Mouse (Mus musculus) forebrain, embryonic 15.5 days (tissue): ENCODE data around the gene Cd209a. TPM values are rescaled to one million over a fixed set of nuclear protein-coding genes. Genes with fewer than 3 reads are reported as not detected.

ENCODE experiments used
- ATAC-seq: fragments of 200-750 bp; cut with Nextera tagmentation; replicated peaks from 2 replicates; pipeline ENCODE4 v1.8.0; 2017; ENCODE audit warnings: mild to moderate bottlenecking, moderate TSS enrichment, moderate library complexity
- H3K27ac ChIP-seq: fragments of 300-500 bp; sonication (generic); replicated peaks from 2 replicates; pipeline ENCODE4 v1.5.1; 2015; ENCODE audit warnings: mild to moderate bottlenecking, inconsistent platforms
- H3K27me3 ChIP-seq: fragments of 300-500 bp; sonication (generic); 2 replicates; pipeline ENCODE4 v1.6.1; 2015; ENCODE audit warnings: inconsistent platforms
- H3K36me3 ChIP-seq: fragments of 300-500 bp; sonication (generic); 2 replicates; pipeline ENCODE4 v1.6.1; 2015; ENCODE audit warnings: mild to moderate bottlenecking, inconsistent platforms
- H3K4me1 ChIP-seq: fragments of 300-500 bp; sonication (generic); 2 replicates; pipeline ENCODE4 v1.6.1; 2015; ENCODE audit warnings: inconsistent platforms
- H3K4me2 ChIP-seq: fragments of 300-500 bp; sonication (generic); replicated peaks from 2 replicates; pipeline ENCODE4 v1.6.1; 2015; ENCODE audit warnings: mild to moderate bottlenecking, inconsistent platforms
- H3K4me3 ChIP-seq: fragments of 300-500 bp; sonication (generic); 2 replicates; pipeline ENCODE4 v1.5.1; 2015; ENCODE audit warnings: mild to moderate bottlenecking, inconsistent platforms
- H3K9ac ChIP-seq: fragments of 300-500 bp; sonication (generic); replicated peaks from 2 replicates; pipeline ENCODE4 v1.6.1; 2015; ENCODE audit warnings: mild to moderate bottlenecking, inconsistent platforms
- H3K9me3 ChIP-seq: fragments of 300-500 bp; sonication (generic); 2 replicates; pipeline ENCODE4 v1.6.1; 2016; ENCODE audit warnings: inconsistent platforms
- WGBS: fragments of 180-500 bp; shearing (Covaris S2); methylation state at CpG from one replicate; pipeline ENCODE4 v1.1.7; 2015; ENCODE audit warnings: mixed read lengths; 5-methylcytosine and 5-hydroxymethylcytosine counted together
- microRNA-seq: library from miRNA; unstranded; fragments of <30 nt; microRNA quantifications from one replicate; pipeline ENCODE4, GENCODE M21; 2016
- polyA plus RNA-seq: library from polyadenylated mRNA; unstranded; fragments of >200 nt; fragmentation: Nextera tagmentation; extraction: Ambion mirVana; gene quantifications from 2 replicates; pipeline ENCODE4 v1.2.1, GENCODE M21; 2015

Gene Cd209a
- polyA plus RNA-seq, 1 experiment from 2014 or later, result not detected

- Histone ChIP-seq H3K27me3 (no peaks in the 10 kb centered on the region), H3K4me2 (no peak overlapping the region), H3K9ac (no peak overlapping the region), H3K36me3 (no peaks in the 10 kb centered on the region), H3K4me3 (no peak overlapping the region), H3K9me3 (no peaks in the 10 kb centered on the region), H3K27ac (no peak overlapping the region), H3K4me1 (no peaks in the 10 kb centered on the region)
- no peak for ATAC-seq
- 78% methylated on average over 7 of the region's 7 CpGs for WGBS
Measured at GRCm38 (mm10) chr8:3707611-3708010, 41.2 kb downstream of the Cd209a start.

GRCm38 (mm10) chr8:3705711-3706110 lies 43.1 kb downstream of the Cd209a start:
- Histone ChIP-seq H3K4me1 (no peaks in the 10 kb centered on the region), H3K4me3 (no peak overlapping the region), H3K36me3 (no peaks in the 10 kb centered on the region), H3K4me2 (no peak overlapping the region), H3K9me3 (no peaks in the 10 kb centered on the region), H3K9ac (no peak overlapping the region), H3K27ac (no peak overlapping the region), H3K27me3 (no peaks in the 10 kb centered on the region)
- ATAC-seq, result no peak
- WGBS, result 58% methylated on average over 4 of the region's 4 CpGs

- Histone ChIP-seq H3K27ac (no peak overlapping the region), H3K4me2 (no peak overlapping the region), H3K36me3 (no peaks in the 10 kb centered on the region), H3K9me3 (no peaks in the 10 kb centered on the region), H3K9ac (no peak overlapping the region), H3K4me3 (no peak overlapping the region), H3K4me1 (no peaks in the 10 kb centered on the region), H3K27me3 (no peaks in the 10 kb centered on the region)
- 89% methylated on average over 1 of the region's 1 CpGs for WGBS
- no peak for ATAC-seq
Measured at GRCm38 (mm10) chr8:3701491-3701890, 47.3 kb downstream of the Cd209a start.

- no peak for ATAC-seq
- Histone ChIP-seq H3K27me3 (no peaks in the 10 kb centered on the region), H3K27ac (no peak within 1 kb of the TSS), H3K4me1 (no peaks in the 10 kb centered on the region), H3K9ac (no peak within 1 kb of the TSS), H3K4me2 (no peak within 1 kb of the TSS), H3K36me3 (no peaks in the 10 kb centered on the region), H3K9me3 (no peaks in the 10 kb centered on the region), H3K4me3 (no peak within 1 kb of the TSS)
- 86% methylated on average over 3 of the region's 3 CpGs for WGBS
Measured at GRCm38 (mm10) chr8:3694121-3694520, 54.7 kb downstream of the Cd209a start, which contains the start of gene Fcer2a. Gene Fcer2a (minus strand): TSS chr8:3694175.

Small RNA genes within 50 kb of the gene (microRNA-seq; reads per million reads assigned to microRNA genes)
- gene Gm24934, result not detected

Other genes starting within 250 kb of the Cd209a start
- gene Mcoln1, start 248.5 kb downstream of the Cd209a start, polyA plus RNA-seq, result 88.9 and 95.4 TPM in 2 replicates
- gene Pnpla6, start 233.6 kb downstream of the Cd209a start, polyA plus RNA-seq, result 28.0 and 28.1 TPM in 2 replicates
- 0.64 and 0.89 TPM in 2 replicates for gene C330021F23Rik, start 181.0 kb downstream of the Cd209a start, polyA plus RNA-seq
- gene Camsap3, start 161.7 kb downstream of the Cd209a start, polyA plus RNA-seq, result 33.4 and 34.8 TPM in 2 replicates
- 65.6 and 68.6 TPM in 2 replicates for gene Xab2, start 127.7 kb downstream of the Cd209a start, polyA plus RNA-seq
- 107 and 112 TPM in 2 replicates for gene Pet100, start 127.4 kb downstream of the Cd209a start, polyA plus RNA-seq
- gene Pcp2, start 123.4 kb downstream of the Cd209a start, polyA plus RNA-seq, result 0.14 and 0.50 TPM in 2 replicates
- gene Stxbp2, start 118.0 kb downstream of the Cd209a start, polyA plus RNA-seq, result 50.7 and 61.9 TPM in 2 replicates
- gene Retn, start 93.2 kb downstream of the Cd209a start, polyA plus RNA-seq, result 0.42 TPM in 1 of 2 replicates, not detected in the other
- 0.20 and 0.22 TPM in 2 replicates for gene Mcemp1, start 83.2 kb downstream of the Cd209a start, polyA plus RNA-seq
- gene Fcor, start 76.6 kb downstream of the Cd209a start, polyA plus RNA-seq, result 9.1 and 17.3 TPM in 2 replicates
- gene Trappc5, start 72.7 kb downstream of the Cd209a start, polyA plus RNA-seq, result 59.4 and 60.7 TPM in 2 replicates
- 0.37 and 0.47 TPM in 2 replicates for gene Fcer2a, start 54.8 kb downstream of the Cd209a start, polyA plus RNA-seq
- not detected in 2 replicates for gene Clec4g, start 28.3 kb downstream of the Cd209a start, polyA plus RNA-seq
- not detected in 2 replicates for gene Cd209e, start 105.3 kb upstream of the Cd209a start, polyA plus RNA-seq
- not detected in 2 replicates for gene Cd209d, start 129.6 kb upstream of the Cd209a start, polyA plus RNA-seq
- gene Cd209b, start 177.9 kb upstream of the Cd209a start, polyA plus RNA-seq, result not detected in 2 replicates
- 0.55 and 0.69 TPM in 2 replicates for gene Cd209c, start 205.8 kb upstream of the Cd209a start, polyA plus RNA-seq